Mouse (Mus musculus): ENCODE measurements around the gene Cplx3.

Cplx3 gene

DNA sequence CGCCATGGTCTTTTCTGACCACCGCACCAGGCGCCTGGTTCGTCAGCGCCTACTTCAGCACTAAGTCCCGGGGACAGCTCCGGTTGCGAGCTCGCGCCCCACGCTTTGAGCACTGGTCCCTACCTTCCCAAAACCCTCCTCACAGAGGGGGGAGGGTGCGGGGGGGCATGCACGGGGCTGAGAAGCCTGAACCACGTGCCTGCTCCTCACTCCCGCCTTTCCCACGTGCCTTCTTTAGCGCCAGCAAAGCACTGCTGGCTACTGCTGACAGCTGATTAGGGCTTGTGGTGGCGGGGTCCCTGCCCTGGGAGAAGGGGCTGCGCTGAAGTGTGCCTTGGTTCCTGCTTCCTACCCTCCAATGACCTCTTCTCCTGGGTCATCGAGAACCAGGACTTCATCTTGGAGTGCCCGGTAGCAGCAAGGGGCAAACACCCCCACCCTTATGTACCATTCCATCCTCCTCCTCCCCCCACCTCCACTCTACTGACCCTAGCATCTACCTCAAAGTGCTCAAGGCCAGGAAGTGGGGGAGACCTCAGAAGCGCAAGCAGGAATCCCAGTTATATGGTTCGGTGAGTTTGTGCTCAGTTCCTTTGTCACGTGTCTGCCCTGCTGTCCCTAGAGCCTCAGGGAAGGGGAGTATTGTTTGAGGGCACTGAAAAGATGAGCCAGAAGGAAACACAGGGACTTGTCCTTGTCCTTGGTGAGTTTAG is at the start of gene Cplx3:
Gene Cplx3, minus strand, starts transcription at position 143 of the 713 bp plus-strand sequence.
- DNase-seq, result no peak

DNA sequence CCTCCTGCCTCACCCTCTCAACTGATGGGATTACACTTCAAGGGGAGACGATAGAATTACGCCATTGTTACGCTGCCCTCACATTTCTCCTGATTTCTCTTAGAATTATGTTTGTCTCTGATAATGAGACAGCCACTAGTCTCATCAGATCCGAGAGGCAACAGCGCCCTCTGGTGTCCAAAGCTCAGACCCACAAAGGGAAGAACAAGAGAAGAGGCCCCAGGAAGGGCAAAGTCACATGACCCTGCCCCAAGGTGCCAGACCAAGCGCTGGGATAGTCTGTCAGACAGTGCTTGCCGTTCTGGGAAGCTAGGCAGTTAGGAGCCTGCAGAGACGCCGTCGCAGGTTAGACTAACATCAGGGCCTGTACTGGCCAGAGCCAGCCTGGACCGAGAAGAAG is 49.7 kb upstream of the Cplx3 start:
- DNase-seq, result peak; percentile 95 to 98

DNA sequence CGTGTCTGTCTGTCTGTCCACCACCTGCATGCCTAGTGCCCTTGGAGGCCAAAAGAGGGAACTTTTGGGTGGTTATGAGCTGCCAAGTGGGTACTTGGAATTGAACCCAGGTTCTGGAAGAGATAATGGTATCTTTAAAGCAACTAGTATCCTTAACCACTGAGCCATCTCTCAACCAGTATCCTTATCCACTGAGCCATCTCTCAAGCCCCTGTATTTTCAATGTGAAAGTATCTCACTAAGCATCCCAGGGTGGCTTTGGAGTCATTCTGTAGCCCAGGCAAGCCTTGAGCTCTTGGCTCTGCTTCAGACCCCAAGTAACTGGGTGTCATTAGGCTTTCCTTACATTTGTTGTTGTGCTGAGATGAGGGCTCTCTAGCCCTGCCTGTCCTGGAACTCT is 48.9 kb upstream of the Cplx3 start:
- DNase-seq, result no peak

DNA sequence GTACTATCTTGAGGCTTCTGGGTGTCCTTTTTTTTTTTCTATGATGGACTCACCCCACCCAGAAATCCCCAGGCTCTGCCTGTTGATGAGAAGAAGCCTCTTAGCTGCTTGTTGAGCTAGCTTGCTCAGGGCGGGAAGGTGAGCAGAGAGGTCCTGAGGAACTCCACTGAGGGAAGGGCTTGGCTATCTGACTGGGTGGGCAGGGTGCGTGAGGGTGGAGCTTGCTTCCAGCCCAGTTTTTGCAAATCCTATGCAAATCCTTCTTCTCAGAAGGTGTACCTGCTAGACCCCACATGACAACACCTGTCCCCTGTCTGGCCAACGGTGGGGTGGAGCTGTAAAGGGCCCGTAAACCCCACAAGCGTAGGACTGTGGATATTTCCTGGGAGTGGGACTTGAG is 47.2 kb upstream of the Cplx3 start, which contains the start of gene Csk:
Gene Csk, minus strand, starts transcription at position 349 of the 400 bp plus-strand sequence.
- no peak for DNase-seq

DNA sequence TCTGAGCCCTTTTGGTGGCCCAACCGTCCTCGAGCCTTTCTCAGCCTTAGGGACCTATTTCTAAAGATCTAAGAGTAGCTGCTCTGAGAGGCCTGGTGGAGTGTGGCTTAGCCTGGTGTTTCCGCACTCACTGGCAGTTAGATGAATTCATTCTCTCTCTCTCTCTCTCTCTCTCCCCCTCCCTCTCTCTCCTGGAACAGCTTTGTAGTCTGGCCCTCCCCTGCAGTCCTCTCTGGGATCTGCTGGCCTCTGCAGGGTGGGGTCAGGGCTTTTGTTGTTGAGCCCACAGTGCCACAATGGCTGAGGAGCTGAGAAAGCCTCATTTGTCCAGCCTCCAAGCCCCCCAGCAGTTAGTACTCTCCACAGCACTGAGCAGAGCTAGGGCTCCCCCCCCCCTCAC is 46.8 kb upstream of the Cplx3 start:
- no peak for DNase-seq

DNA sequence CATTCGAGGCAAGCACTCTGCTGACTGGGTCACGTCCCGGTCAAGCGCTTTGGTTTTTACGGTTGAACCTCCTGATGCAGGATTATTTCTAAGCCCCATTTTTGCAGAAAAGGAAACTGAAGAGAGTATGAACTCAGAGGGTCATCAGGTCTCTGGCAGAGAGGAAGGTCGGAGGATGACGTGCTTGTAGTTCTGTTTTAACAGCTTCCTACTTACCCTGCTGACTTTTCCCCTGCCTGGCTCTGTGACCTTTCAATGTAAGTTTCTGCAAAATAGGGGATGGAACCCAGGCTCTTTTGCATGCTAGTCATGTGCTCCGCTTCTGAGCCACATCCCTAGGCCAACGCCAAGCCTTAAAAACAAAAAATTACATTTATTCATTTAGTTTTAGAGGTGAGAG is 46.3 kb upstream of the Cplx3 start:
- no peak for DNase-seq

DNA sequence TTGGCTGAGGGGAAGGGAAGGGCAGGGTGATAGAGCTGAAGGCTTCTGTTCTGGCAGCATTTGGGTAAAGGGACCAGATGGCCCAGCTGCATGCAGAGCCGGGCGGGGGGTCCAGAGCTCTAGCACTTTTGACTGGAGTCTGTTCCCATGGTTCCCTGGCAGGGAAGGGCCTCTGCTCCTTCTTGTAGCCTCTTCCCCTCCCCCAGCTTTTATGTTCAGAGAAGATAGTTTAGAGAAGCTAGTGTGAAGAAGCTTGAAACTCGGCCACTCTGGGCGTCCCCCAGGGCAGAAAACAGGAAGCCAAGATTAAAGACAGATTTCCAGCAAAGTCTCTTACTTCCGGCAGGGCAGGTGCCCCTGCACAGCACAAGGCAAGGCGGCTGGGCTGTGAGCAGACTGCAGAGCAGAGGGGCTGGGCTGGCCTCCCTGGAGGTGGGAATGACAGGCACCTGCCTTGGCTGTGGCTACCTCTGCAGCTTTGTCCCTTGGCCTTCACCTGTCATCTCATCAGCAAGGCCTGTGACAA is 44.8 kb upstream of the Cplx3 start:
- peak in 1 of 2 experiments; percentile 46 for DNase-seq

DNA sequence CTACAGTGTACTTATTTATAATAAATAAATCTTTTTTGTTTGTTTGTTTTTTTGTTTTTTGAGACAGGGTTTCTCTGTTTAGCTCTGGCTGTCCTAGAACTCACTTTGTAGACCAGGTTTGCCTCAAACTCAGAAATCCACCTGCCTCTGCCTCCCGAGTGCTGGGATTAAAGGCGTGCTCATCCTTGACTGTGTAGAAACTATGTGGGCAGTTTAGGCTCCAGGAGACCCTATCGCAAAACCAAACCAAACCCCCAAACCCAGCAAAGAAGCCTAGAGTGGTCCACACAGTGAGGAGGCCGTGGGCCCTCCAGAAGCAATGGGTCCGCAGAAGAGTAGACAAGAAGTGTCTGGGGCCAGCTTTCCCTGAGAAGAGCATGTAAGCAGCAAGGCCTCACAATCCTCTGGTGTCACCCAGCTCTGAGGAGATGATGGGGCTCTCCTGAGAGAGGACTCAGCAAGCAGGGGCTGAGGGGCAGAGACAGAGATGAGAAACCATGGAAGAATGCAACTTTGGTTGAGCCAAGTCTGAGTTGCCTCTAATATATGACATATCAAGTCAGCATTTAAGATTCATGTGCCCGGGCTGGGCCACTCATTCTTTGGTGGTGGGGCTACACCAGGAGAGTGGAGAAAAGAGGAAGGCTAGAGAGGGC is 44.2 kb upstream of the Cplx3 start:
- no peak for DNase-seq

DNA sequence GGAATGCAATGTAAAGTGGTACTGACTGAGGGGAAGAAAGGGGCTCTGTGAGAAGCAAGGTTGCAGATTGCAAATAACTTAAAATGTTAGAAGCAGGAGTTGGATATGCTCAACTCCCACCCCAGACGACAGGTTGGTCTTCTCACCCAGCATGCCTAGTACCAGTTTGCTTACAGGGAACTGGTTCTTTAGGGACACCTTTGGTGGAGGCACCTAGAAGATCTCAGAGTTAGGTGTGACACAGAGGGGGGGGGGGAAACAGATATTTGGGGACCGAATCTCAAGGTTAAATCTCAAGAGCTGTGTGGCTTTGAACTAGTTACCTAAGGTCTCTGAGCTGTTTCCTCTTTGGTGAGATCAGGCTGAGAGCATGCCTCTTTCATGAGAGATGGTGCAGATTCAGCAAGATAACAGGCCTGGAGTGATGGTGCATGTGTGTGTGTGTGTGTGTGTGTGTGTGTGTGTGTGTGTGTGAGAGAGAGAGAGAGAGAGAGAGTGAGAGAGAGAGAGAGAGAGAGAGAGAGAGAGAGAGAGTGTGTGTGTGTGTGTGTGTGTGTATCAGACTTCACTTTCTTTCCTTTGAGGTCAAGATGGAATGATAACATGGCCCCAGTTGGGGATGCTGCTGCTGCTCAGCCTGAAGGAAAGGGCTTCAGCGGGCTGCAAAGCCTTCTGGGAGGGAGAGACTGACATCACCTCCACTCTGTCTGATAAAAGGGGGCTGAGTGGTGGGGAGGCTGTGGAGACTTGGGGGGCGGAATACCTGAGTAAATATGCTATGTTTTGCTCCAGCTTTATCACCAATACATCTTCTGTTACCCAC is 41.4 kb upstream of the Cplx3 start:
- no peak for DNase-seq

DNA sequence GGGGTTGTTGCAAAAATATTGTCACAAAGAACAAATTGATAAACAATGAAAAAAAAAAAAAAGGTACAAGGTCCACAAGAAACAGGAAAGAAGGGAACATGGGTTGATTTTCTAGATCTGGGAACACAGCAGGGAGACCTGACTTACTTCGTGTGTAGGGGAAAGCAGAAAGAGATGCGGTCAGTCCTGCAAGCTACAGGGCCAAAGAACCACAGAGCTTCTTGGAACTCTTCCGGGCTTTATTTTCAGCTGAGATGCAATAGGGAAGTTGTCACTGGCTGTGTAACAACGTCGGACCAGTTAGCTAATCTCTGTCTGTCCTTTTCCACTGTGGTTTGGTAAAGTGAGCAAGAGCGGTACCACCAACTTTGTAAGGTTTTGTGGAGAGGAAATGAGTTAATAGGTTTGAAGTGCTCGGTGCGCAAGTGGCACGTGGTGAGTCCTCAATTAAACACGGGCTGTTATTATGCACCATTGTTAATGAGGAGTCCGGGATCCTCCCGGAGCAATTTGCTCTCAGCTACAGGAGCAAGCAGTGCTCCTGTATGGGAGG is 40.5 kb upstream of the Cplx3 start:
- DNase-seq, result no peak

DNA sequence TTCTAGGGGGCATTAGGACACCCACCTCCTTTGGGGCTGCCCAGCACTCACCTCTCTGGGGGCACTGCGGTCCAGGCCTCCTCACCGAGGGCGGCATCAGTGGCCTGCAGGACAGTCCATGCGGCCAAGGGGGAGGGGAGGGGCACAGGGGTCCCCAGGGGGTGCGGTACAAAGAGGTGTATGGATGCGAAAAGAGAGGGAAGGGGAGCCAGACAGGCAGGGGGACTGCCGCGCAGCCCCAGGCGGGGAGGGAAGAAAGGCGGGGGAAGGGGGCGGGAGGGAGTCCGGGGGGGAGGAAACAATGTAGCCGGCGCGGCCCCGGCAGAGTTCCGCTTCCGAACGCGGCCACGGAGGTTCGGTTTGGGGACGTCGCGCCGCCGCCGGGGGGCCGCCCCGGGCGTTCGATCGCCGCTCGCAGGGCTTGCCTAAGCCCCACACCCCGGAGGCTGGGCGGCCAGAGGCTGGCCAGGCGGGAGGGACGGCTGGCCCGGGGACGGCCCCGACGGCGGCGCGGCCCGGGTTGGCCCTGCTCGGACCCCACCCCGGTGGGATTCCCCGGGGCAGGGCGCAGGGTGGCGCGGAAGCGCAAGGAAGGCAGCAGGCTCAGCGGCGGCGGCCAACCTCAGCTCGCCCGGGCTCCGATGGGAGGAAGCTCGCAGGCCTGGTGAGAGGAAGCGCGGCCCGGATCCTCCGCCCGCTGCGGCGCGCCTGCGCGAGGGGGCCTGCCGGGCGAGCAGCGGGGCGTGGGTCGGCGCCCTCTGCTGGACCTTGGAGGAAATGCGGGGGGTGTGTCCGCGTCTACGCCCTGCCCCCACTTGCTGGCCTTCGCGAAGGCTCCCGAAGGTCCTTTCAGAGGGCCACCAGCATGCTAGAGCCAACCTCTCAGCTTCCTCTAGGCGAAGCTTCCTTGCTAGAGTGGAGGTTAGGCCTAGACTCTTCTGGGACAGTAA is 39.1 kb upstream of the Cplx3 start:
- DNase-seq, result peak; percentile 89 to 93

DNA sequence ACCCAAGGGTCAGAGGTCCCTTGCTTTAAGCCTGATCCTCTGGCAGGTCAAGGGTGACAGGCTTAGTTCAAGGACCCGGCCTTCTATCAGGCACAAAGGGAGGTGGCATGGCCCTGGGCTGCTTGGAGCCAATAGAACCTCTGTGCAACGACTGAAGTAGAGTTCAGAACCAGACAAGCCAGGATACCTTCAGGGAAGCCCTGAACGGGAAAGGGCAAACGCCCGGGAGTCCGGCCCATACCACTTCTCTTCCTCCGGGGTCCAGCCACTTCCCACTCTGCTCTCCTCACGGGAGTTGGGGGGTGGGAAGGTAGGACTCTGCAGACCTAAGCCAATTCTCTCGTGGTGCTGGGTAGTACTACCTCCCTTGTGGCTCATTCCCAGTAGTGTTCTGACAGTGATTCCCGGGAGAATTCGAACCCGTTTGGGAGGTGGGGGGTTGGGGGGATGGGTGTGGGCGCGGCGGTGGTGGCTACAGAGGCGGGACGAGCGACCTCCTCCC is 38.4 kb upstream of the Cplx3 start:
- DNase-seq, result no peak

DNA sequence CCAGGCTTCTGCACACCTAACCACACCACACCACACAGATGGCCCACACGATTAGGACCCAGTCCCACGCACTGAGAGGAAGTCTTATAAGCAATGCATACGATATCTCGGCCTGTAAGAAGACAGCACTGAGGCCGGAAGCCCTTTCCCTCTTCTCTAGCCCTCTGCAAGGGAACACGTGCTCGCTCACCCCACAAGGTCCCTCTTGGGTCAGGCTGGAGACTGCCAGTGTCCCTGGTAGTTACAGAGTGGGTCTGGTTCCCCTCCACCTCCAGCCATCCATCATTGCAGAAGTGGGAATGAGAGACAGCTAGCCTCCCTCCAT is 37.7 kb upstream of the Cplx3 start:
- DNase-seq, result no peak

DNA sequence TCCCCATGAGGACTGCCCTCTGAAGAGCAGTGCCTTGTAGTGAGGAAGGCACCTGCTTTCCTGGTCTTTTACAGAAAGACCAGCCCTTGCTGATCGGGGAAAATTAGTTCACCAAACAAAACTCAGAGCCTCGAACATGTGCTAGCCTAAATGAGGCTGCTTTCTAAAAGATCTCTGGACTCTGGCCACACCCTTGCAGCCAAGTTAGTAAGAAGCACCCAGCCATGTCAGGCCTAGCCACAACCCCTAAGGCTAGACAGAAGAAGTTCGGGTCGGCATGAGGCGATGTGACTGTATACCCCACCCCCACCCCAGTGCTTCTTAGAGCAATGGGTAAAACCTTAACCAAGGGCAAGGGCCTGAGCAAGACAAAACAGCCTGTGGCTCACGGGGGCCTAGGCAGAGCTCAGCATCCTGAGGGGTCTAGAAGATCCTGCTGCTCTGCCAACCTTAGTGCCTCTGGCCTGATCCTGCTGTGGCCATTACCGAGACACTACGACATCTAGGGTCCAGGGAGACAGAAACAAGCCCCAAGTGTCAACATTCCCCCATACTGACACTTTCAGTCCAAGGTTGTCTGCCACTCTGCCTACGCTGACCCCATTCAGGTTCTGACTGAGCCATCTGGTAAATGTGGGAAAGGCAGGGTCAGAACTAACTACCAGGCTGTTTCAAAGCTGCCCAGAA is 37.2 kb upstream of the Cplx3 start:
- DNase-seq, result no peak

DNA sequence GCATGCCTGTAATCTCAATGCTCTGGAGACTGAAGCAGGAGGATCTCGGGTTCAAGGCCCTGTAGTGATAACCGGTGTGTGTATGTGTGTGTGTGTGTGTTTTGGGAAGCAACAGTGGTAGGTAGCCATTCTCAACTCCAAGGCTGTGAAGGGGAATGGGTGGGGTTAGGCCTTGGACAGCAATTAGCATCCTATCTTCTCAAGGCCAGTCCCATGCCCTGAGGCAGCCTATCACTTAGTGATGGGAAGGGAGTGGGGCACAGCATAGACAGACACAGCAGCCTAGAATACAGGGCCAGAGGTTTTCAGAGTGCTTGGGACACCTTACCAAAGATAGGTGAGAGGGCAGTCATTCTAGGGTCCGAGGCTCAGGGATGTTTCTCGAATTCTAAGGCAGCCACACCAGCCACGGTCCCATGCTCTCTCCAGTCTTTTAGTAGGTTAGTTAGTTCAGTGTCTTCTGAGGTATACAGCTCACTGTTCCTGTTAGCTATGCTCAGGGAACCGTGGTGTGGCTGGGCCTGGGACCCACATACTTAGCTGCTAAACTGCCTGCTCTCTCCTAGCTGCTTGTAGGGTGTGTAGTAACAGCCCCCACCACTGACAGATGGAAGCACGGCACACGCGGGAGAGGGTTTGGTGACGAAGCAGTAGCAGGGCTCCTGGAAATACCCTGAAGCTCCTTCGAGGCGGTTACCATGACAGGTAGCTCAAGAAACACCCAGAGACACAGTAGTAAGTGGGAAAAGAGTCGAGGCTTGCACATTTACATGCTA is 35.9 kb upstream of the Cplx3 start:
- no peak for DNase-seq

DNA sequence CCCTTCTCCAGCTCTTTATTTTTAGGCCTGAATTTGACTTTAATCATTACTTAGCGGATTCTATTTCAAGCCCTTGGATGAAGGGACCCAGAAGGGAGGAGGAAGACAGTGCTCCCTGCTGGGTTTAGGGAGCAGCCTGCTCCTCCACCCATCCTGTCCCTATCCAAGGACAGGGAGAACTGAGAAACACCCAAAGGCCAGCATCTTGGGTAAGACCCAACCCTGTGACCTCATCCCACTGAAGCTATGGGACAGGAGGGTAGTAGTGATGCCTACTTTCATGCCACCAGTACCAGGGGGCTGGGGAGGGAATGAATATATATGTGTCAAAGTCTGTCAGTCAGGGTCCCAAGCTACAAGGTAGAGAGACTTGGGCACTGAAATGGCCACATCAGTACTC is 34.9 kb upstream of the Cplx3 start:
- DNase-seq, result no peak

DNA sequence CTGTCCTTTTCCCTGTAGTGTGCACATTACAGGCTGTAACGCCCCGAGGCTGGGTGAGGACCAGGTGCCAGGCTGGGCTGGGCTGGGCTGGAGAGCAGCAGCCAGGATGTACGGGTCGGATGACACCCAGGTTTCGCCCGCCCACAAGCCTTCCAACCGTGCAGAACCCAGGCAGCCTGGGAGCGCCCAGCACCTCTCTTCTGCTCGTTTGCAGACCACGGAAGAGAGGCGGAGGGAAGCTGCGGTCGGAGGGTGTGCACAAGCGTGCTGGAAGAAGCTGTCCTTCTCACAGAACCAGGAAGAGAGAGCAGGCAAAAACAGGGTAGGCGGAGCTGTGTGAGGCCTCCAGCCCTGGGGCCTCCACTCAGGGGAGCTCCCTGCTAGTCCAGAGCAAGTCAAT is 34.3 kb upstream of the Cplx3 start:
- DNase-seq, result no peak

DNA sequence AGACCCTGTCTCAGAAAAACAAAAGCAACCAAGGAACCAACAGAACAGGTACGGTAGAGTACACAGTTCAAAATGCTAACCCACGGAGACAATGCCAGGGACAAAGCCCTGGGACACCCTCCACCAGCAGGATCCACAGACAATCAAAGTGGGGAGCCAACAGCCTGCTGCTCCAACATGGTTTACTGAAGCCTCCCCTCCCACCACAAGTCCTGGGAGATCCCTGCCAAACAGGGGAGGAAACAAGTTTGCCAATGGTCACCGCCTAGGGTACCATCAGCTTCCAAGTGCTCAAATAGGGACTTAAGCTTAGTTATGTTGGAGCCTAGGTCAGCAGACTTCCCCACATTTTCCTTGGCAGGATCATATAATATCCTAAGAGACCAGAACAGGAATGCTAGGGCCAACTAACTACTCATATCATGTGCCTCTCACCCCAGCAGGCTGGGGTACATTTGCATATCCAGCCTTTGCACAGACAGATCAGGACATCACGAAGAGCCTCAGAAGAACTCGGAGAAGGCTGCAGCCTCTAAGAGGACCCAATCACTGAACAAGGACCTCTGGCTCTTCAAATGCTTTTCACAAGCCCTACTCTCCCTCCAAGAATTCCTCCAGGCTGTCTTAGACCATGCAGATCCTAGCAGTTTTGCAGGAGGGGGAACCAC is 33.7 kb upstream of the Cplx3 start:
- no peak for DNase-seq

DNA sequence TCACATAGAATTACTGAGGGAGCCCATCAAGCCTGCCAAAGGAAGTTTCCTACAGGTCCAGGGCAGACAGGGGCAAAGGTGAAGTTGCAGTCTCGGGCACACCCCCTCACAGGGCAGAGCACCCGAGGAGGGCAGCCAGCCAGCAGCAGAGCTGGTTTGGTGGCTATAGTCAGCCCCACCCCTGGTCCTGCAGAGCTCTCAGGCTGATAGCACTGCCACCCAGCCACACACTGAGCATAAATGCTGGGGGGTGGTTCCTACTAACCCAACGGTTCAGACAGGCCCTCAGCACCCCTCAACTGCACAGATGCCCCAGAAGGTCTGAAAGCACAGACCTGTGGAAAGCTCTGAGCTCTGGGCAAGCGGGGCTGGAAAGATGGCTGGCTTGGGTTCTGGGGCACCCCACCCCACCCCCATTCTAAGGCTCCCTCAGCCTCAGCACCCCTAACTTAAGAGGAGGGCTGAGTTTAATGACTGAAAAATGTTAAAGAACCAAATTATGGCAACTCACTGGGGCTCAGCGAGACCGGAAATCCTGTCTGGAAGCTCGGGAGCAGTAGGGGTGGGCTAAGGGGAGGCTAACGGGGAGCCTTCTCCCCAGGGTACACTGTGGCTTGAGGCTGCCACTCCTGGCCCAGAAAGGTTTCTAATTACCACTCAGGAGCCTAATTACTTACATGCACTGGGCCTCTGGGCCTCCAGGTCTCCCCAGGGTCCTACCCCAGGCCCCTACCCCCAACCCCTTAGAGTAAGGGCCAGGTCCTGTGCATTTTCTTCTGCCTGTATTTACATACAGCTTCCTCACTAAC is 32.8 kb upstream of the Cplx3 start:
- no peak for DNase-seq

All from cerebellum, postnatal 36 days (tissue).